Mouse (Mus musculus) embryonic facial prominence, embryonic 11.5 days (tissue): ENCODE data around the gene Cdpf1. TPM values are rescaled to one million over a fixed set of nuclear protein-coding genes. Genes with fewer than 3 reads are reported as not detected.
A peak's percentile ranks its signal among the peaks of the same experiment; 100 is the strongest.

ENCODE experiments used
- ATAC-seq: fragments of 200-750 bp; cut with Nextera tagmentation; replicated peaks from 2 replicates; pipeline ENCODE4 v1.8.0; 2017; ENCODE audit warnings: low read depth; ENCODE audit not compliant: insufficient number of reproducible peaks, low FRiP score, low TSS enrichment
- DNase-seq: peaks from one replicate; pipeline ENCODE4 v3.0.0-alpha.2; 2015; ENCODE audit warnings: low spot score
- H3K27ac ChIP-seq: fragments of 300-500 bp; sonication (generic); replicated peaks from 2 replicates; pipeline ENCODE4 v1.5.1; 2014; ENCODE audit warnings: mild to moderate bottlenecking, low read depth, low read length, control low read depth
- H3K27me3 ChIP-seq: fragments of 300-500 bp; sonication (generic); 2 replicates; pipeline ENCODE4 v1.6.1; 2014; ENCODE audit warnings: mild to moderate bottlenecking, low read length, moderate library complexity, mixed read lengths; ENCODE audit not compliant: control insufficient read depth, insufficient read depth
- H3K36me3 ChIP-seq: fragments of 300-500 bp; sonication (generic); replicated peaks from 2 replicates; pipeline ENCODE4 v1.6.1; 2014; ENCODE audit warnings: low read depth, mild to moderate bottlenecking, low read length, moderate library complexity, mixed read lengths; ENCODE audit not compliant: control insufficient read depth, insufficient read depth
- H3K4me1 ChIP-seq: fragments of 300-500 bp; sonication (generic); 2 replicates; pipeline ENCODE4 v1.6.1; 2014; ENCODE audit warnings: low read length, mixed read lengths; ENCODE audit not compliant: control insufficient read depth, insufficient read depth
- H3K4me2 ChIP-seq: fragments of 300-500 bp; sonication (generic); 2 replicates; pipeline ENCODE4 v1.6.1; 2014; ENCODE audit warnings: low read depth, mild to moderate bottlenecking, control low read depth, low read length, moderate library complexity
- H3K4me3 ChIP-seq: fragments of 300-500 bp; sonication (generic); 2 replicates; pipeline ENCODE4 v1.5.1; 2014; ENCODE audit warnings: low read depth, low read length, control low read depth
- H3K9ac ChIP-seq: fragments of 300-500 bp; sonication (generic); replicated peaks from 2 replicates; pipeline ENCODE4 v1.6.1; 2014; ENCODE audit warnings: mild to moderate bottlenecking, control low read depth, low read length
- H3K9me3 ChIP-seq: fragments of 300-500 bp; sonication (generic); replicated peaks from 2 replicates; pipeline ENCODE4 v1.6.1; 2016; ENCODE audit warnings: mild to moderate bottlenecking, low read length, inconsistent platforms, mixed read lengths; ENCODE audit not compliant: control insufficient read depth
- WGBS: fragments of 180-500 bp; shearing (Covaris S2); extraction: QIAGEN DNeasy Blood & Tissue Kit; methylation state at CpG from one replicate; pipeline ENCODE4 v1.1.7; 2014; 5-methylcytosine and 5-hydroxymethylcytosine counted together
- polyA plus RNA-seq: library from polyadenylated mRNA; unstranded; fragments of >200 nt; fragmentation: Nextera tagmentation; extraction: Ambion mirVana; gene quantifications from 2 replicates; pipeline ENCODE4 v1.2.1, GENCODE M21; 2014

The Cdpf1 gene
- polyA plus RNA-seq, 1 experiment from 2014 or later, result 22.1 TPM

DNA sequence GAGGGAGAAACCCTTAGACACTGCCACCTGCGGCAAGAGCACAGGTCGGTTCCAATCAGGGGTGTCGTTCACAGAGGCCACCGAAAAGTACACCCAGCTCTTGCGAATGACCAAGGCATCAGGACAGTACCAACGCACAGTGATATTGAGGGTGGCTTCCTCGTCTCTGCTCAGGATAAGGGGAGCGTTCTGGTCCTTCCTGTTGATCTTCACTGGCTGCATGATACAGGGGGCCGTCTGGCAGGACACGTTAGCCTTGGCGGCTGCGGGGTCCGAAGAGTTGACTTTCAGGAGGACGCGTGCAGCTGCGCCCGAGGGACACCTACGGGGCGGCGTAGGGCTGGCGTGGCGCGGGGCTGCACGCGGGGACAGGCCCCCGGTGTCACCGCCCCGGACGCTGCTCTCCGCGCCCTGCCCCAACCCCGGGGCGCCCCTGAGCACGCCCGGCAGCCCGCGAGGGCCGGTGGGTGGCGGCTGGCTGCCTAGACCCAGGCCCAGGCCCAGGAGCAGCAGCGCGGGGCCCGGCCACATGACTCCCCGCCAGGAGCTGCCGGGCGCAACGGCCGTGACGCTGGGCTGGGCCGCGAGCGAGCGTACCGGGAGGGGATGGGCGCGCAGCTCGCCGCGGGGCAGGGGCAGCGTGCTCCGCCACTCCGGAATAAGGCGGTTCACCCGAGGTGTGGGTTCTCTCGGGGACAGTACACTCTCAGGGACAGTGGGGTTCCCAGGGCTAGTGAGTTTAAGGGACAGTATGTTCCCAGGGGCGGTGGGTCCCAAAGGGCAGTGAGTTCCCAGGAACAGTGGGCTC is 9.9 kb upstream of the Cdpf1 start, which contains the start of gene Pkdrej:
Pkdrej (minus strand) TSS at position 532 of the 808 bp plus-strand sequence.
- no peaks in the 10 kb centered on the region for H3K4me1 ChIP-seq
- peak; percentile 37 for DNase-seq
- H3K9me3 ChIP-seq, result no peaks in the 10 kb centered on the region
- H3K36me3 ChIP-seq, result no peaks in the 10 kb centered on the region
- H3K4me2 ChIP-seq, result peak within 1 kb of the TSS; percentile 98
- peak within 1 kb of the TSS; percentile 49 for H3K4me3 ChIP-seq
- 1% methylated on average over 64 of the region's 65 CpGs for WGBS
- H3K27me3 ChIP-seq, result peaks cover 2% of the 10 kb centered on the region; the same call in 1 of the 2 replicates
- no peak within 1 kb of the TSS for H3K27ac ChIP-seq
- peak; percentile 67; the same call in 1 of the 2 replicates for ATAC-seq
- peak within 1 kb of the TSS; percentile 85 for H3K9ac ChIP-seq

DNA sequence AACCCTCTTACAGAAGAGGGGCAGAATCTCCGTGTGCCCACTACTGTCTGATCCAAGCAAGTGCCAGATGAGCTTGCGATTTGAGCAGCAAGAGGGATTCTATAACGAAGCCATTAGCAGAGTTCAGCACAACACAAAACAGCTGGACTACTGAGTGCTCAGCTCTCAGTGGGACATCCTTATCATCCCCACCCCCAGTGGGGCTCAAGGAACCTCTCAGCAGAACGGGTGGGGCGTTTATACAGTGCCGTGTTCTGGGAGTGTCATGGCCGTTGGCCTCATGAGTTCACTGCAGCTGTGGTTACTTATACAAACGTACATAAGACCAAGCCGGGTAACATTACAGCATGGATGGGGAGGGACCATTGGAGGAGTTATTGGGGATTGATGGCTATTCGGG is 1.9 kb upstream of the Cdpf1 start:
- 71% methylated on average over 10 of the region's 10 CpGs for WGBS
- ATAC-seq, result no peak
- H3K9me3 ChIP-seq, result no peaks in the 10 kb centered on the region

DNA sequence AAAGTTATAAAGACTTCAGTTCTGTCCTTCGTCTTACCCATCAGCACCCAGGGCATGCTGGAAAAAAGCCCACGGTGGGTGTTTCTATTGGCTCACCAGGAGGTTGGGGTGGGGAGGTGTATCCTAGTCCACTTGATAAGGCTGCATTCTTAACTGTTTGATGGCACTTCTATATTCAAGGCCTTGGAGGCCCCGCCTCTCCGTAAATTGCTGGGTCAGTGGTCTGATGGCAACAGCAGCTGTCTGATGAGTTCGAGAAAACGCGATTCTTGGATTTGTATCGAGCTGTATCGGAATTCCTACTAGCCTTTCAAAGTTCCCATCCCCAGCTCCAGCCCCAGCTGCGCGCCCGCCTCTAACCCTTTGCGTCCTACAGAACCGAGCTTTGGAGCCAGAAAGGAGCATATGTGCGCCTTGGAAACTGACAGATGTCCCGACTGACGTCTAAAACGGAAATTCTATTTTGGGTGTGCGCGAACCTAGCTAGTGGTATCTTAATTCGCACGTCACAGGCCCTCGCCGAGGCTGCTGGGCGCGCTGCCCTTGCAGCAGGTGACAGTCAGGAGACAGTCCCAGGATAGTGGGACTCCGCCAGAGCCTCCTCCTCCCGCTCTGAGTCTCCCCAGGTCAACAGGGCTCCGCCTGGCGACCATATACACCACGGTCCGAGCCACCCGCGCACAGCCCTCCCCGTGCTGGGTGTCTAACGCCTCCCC is 533 bp downstream of the Cdpf1 start:
- H3K27ac ChIP-seq, result no peak overlapping the region
- peak overlapping the region; percentile 93 for H3K4me2 ChIP-seq
- 7% methylated on average over 36 of the region's 36 CpGs for WGBS
- no peaks in the 10 kb centered on the region for H3K36me3 ChIP-seq
- H3K9me3 ChIP-seq, result no peaks in the 10 kb centered on the region
- ATAC-seq (peak; percentile 83), DNase-seq (peak; percentile 14)
- peaks cover 3% of the 10 kb centered on the region; the same call in 1 of the 2 replicates for H3K4me1 ChIP-seq
- H3K27me3 ChIP-seq, result no peaks in the 10 kb centered on the region
- peak overlapping the region; percentile 85 for H3K9ac ChIP-seq
- H3K4me3 ChIP-seq, result peak overlapping the region; percentile 79

More for the DNA sequence above, 1.9 kb upstream of the Cdpf1 start:
- H3K4me1 ChIP-seq, result peaks cover 3% of the 10 kb centered on the region; the same call in 1 of the 2 replicates
- no peak overlapping the region for H3K27ac ChIP-seq
- no peaks in the 10 kb centered on the region for H3K36me3 ChIP-seq
- H3K4me2 ChIP-seq, result no peak overlapping the region
- no peak for DNase-seq
- H3K4me3 ChIP-seq, result no peak overlapping the region
- H3K9ac ChIP-seq, result no peak overlapping the region
- H3K27me3 ChIP-seq, result no peaks in the 10 kb centered on the region

DNA sequence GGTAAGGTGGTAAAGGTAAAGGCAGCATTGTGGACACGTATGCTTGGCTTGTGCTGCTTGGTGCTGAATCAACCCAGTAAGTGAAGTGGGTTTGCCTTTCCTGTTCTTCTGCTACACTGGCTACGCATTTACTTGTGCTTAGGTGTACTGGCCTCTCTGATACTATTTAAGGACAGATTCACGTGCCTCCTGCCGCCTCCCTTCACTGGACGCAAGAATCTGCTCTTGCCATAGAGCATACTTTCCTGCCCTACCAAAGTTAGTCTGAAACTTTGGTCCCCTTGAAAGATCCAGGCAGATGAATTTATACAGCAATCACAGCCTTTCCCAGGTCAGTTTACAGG is 1.1 kb downstream of the Cdpf1 start:
- 86% methylated on average over 5 of the region's 5 CpGs for WGBS
- Histone ChIP-seq H3K9ac (peak overlapping the region; percentile 85; the same call in 1 of the 2 replicates), H3K4me3 (no peak overlapping the region; the same call in 1 of the 2 replicates), H3K27ac (no peak overlapping the region), H3K9me3 (no peaks in the 10 kb centered on the region), H3K4me1 (peaks cover 3% of the 10 kb centered on the region; the same call in 1 of the 2 replicates), H3K27me3 (no peaks in the 10 kb centered on the region), H3K4me2 (peak overlapping the region; percentile 93), H3K36me3 (no peaks in the 10 kb centered on the region)
- ATAC-seq (no peak), DNase-seq (no peak)

DNA sequence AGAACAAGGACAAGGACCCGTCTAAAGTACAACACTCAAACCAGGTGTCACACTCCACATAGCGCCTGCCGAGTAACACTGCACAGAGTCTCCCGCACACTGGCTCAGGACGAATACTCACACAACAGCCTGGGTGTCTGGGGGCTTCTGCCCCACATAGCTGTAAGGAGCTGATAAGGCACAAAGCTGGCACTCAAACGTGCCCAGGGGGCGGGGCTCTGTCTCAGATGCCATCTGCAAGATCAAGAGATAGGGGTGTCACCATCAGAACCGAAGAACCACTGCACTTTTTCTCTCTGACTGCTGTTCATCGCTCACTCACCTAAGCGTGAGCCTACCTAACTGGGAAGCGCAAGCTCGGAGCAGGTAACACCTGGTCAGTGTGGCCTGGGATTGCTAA is 2.4 kb downstream of the Cdpf1 start:
- 88% methylated on average over 12 of the region's 12 CpGs for WGBS
- Histone ChIP-seq H3K27ac (no peak overlapping the region), H3K9me3 (no peaks in the 10 kb centered on the region), H3K9ac (no peak overlapping the region), H3K4me1 (peaks cover 3% of the 10 kb centered on the region; the same call in 1 of the 2 replicates), H3K36me3 (no peaks in the 10 kb centered on the region), H3K4me2 (no peak overlapping the region), H3K27me3 (no peaks in the 10 kb centered on the region), H3K4me3 (no peak overlapping the region)
- no peak for ATAC-seq
- no peak for DNase-seq

DNA sequence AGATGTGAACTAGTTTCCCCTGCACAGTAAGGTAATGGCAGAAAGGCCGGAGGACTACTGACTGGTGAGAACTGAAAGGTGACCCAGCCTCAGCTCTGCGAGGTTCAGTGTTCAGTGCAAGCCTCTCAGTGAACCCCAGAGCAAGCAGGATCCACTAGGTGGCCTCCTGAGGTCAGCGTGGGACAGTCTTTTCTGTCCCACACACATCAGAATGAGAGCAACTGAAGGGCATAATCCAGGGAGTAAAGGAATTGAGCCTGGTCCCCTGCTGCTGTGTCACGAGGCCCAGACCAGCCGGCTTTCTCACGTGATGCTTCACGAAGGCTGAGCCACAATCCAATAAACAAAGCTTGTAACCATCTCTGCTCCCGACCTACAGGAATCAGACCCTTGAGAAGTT is 3.1 kb downstream of the Cdpf1 start:
- DNase-seq, result no peak
- Histone ChIP-seq H3K4me3 (no peak overlapping the region), H3K9ac (no peak overlapping the region), H3K36me3 (no peaks in the 10 kb centered on the region), H3K4me2 (no peak overlapping the region), H3K9me3 (no peaks in the 10 kb centered on the region), H3K27ac (no peak overlapping the region), H3K27me3 (no peaks in the 10 kb centered on the region), H3K4me1 (peaks cover 3% of the 10 kb centered on the region; the same call in 1 of the 2 replicates)
- 56% methylated on average over 8 of the region's 8 CpGs for WGBS
- no peak for ATAC-seq

DNA sequence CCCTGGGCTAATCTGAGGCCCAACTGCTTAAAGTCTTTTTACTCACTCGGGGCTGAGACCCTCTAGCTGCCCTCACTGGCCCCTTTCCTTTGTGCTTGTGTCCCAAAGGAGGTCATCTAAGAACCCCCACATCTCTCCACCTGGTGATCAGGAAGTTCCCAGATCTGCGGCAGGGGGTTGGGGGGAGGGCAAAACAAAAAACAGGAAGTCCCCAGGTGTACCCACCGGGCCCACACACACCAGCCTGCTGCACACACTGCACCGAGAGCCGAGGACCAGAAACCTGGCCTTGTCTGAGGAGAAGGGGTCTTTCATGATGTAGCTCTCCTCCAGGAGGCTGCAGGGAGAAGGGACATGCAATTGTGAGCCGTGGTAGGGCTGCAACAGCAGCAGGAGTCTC is 3.5 kb downstream of the Cdpf1 start:
- no peaks in the 10 kb centered on the region for H3K9me3 ChIP-seq
- H3K27ac ChIP-seq, result no peak overlapping the region
- DNase-seq (no peak), ATAC-seq (no peak)
- H3K27me3 ChIP-seq, result no peaks in the 10 kb centered on the region
- H3K36me3 ChIP-seq, result no peaks in the 10 kb centered on the region
- H3K4me1 ChIP-seq, result peaks cover 3% of the 10 kb centered on the region; the same call in 1 of the 2 replicates
- WGBS, result 79% methylated on average over 6 of the region's 6 CpGs
- no peak overlapping the region for H3K4me3 ChIP-seq
- no peak overlapping the region for H3K9ac ChIP-seq
- H3K4me2 ChIP-seq, result no peak overlapping the region

DNA sequence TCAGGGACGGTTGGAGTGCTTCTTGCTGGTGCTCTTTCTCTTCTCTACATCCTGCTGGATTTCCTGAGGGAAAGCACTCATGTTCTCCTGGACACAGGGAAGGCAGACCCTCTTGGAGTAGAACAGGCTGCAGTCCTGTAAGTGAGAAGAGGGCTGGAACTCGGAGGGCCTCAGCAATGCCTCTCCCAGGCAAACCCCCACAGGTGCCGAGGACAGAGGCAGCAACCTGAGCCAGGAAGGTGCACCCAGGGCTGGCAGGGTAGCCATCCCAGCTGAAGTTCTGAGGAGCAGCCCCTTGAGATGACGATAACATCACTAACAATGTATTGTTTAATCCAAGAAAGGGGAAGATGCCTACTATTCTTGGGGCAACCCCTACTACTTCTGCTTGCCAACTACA is 4.1 kb downstream of the Cdpf1 start:
- Histone ChIP-seq H3K9me3 (no peaks in the 10 kb centered on the region), H3K9ac (no peak overlapping the region), H3K4me2 (no peak overlapping the region), H3K27ac (no peak overlapping the region), H3K4me3 (no peak overlapping the region), H3K36me3 (no peaks in the 10 kb centered on the region), H3K27me3 (no peaks in the 10 kb centered on the region), H3K4me1 (peaks cover 3% of the 10 kb centered on the region; the same call in 1 of the 2 replicates)
- ATAC-seq, result no peak
- no peak for DNase-seq
- 79% methylated on average over 4 of the region's 4 CpGs for WGBS
